Mouse (Mus musculus) stomach, embryonic 15.5 days (tissue): ENCODE measurements at regions not wholly inside any gene's neighbourhood (a gene's known extent, or its start where the extent isn't known, plus 50 kb on each side); places are given as distances from the start of the nearest gene placed in this dataset.
A peak's percentile ranks its signal among the peaks of the same experiment; 100 is the strongest.

Source experiments
- ATAC-seq: fragments of 200-750 bp; cut with Nextera tagmentation; 2 replicates; pipeline ENCODE4 v1.8.0; 2017; ENCODE audit warnings: low read depth, moderate number of reproducible peaks, moderate TSS enrichment; ENCODE audit not compliant: insufficient read depth, low FRiP score
- H3K27ac ChIP-seq: fragments of 300-500 bp; sonication (generic); 2 replicates; pipeline ENCODE4 v1.5.1; 2015; ENCODE audit warnings: mild to moderate bottlenecking, inconsistent platforms
- H3K27me3 ChIP-seq: fragments of 300-500 bp; sonication (generic); replicated peaks from 2 replicates; pipeline ENCODE4 v1.6.1; 2015; ENCODE audit warnings: inconsistent platforms
- H3K36me3 ChIP-seq: fragments of 300-500 bp; sonication (generic); 2 replicates; pipeline ENCODE4 v1.6.1; 2015; ENCODE audit warnings: inconsistent platforms
- H3K4me1 ChIP-seq: fragments of 300-500 bp; sonication (generic); 2 replicates; pipeline ENCODE4 v1.6.1; 2015; ENCODE audit warnings: inconsistent platforms
- H3K4me2 ChIP-seq: fragments of 300-500 bp; sonication (generic); 2 replicates; pipeline ENCODE4 v1.6.1; 2015; ENCODE audit warnings: mild to moderate bottlenecking, inconsistent platforms
- H3K4me3 ChIP-seq: fragments of 300-500 bp; sonication (generic); replicated peaks from 2 replicates; pipeline ENCODE4 v1.5.1; 2015; ENCODE audit warnings: inconsistent platforms
- H3K9ac ChIP-seq: fragments of 300-500 bp; sonication (generic); 2 replicates; pipeline ENCODE4 v1.6.1; 2015; ENCODE audit warnings: inconsistent platforms
- H3K9me3 ChIP-seq: fragments of 300-500 bp; sonication (generic); 2 replicates; pipeline ENCODE4 v1.6.1; 2016; ENCODE audit warnings: inconsistent platforms
- WGBS: fragments of 180-500 bp; shearing (Covaris S2); methylation state at CpG from one replicate; pipeline ENCODE4 v1.1.7; 2015; 5-methylcytosine and 5-hydroxymethylcytosine counted together

- no peak overlapping the region for H3K4me2 ChIP-seq
- H3K27me3 ChIP-seq: no peaks in the 10 kb centered on the region
- no peak for ATAC-seq
- H3K27ac ChIP-seq: no peak overlapping the region
- no peaks in the 10 kb centered on the region for H3K4me1 ChIP-seq
- 50% methylated on average over 7 of the region's 7 CpGs for WGBS
- no peaks in the 10 kb centered on the region for H3K9me3 ChIP-seq
- no peak overlapping the region for H3K4me3 ChIP-seq
- no peak overlapping the region for H3K9ac ChIP-seq
- no peaks in the 10 kb centered on the region for H3K36me3 ChIP-seq
Measured at GRCm38 (mm10) chr3:131802841-131803240, 238.3 kb downstream of the Papss1 start.

DNA sequence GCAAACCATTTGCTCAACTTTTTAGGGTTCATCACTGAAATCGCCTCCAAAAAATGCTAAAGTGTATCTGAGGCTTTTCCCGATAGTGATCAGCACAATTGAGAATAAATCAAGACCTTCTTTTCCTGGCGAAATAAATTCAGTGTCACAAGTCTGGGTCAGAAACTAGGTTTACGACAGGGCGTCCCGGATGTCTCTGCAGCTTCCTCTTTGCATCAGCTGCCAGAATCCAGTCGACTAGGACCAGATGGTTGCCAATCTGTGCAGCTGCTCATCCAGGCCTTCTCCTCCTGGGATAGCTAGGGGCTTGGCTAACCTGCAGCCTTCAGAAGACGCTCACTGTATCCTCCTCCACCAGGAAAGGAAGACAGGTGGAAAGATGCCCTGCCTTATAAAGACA is 243.6 kb downstream of the Papss1 start:
- Histone ChIP-seq H3K4me3 (no peak overlapping the region), H3K4me2 (no peak overlapping the region), H3K9ac (no peak overlapping the region), H3K27ac (no peak overlapping the region), H3K9me3 (no peaks in the 10 kb centered on the region), H3K27me3 (no peaks in the 10 kb centered on the region), H3K36me3 (no peaks in the 10 kb centered on the region), H3K4me1 (no peaks in the 10 kb centered on the region)
- WGBS: 68% methylated on average over 8 of the region's 8 CpGs
- ATAC-seq: no peak

- Histone ChIP-seq H3K27ac (no peak overlapping the region), H3K4me3 (no peak overlapping the region), H3K9ac (no peak overlapping the region), H3K9me3 (no peaks in the 10 kb centered on the region), H3K27me3 (no peaks in the 10 kb centered on the region), H3K4me2 (no peak overlapping the region), H3K4me1 (no peaks in the 10 kb centered on the region), H3K36me3 (no peaks in the 10 kb centered on the region)
- no peak for ATAC-seq
- 49% methylated on average over 6 of the region's 6 CpGs for WGBS
Measured at GRCm38 (mm10) chr3:131812968-131813367, 248.4 kb downstream of the Papss1 start.

DNA sequence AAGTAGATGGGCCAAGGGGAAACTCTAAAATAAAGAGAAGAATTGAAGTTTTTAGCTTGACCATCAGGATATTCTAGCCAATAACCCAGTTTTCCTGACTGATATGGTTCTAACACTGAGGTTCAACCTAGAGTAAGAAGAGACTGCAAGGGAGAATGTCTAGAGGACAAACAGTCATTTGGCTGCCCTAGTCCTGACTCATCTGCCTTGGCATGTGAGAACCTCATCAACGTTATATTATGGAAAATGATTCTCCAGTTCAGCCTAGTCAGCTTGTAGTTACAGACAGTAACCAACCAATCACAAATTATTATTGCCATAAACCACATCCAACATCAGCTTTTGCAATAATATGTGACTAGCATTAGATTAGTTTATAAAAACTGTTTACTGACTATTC is 254.2 kb downstream of the Papss1 start:
- Histone ChIP-seq H3K4me1 (no peaks in the 10 kb centered on the region), H3K9me3 (no peaks in the 10 kb centered on the region), H3K4me2 (no peak overlapping the region), H3K4me3 (no peak overlapping the region), H3K27me3 (no peaks in the 10 kb centered on the region), H3K27ac (no peak overlapping the region), H3K9ac (no peak overlapping the region), H3K36me3 (no peaks in the 10 kb centered on the region)
- WGBS: 83% methylated on average over 1 of the region's 1 CpGs
- no peak for ATAC-seq

DNA sequence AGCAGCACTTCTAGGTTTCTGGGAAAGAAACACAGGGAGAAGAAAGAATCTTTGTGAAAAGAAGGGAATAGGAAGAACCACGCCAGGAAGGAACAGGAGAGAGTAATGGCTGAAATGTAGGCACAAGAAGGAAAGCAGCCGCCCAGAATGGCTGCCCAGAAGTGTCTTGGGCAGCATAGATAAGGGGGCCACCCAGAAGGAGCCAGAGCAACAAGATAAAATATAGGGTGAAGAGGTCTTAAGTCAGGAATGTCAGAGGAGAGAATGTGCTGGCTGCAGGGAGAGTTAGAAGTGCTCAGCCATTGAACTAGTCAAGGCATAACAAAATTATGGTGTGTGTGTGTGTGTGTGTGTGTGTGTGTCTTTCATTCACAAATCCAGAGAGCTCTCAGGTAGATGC is 227.7 kb upstream of the Dkk2 start:
- no peaks in the 10 kb centered on the region for H3K36me3 ChIP-seq
- no peak overlapping the region for H3K4me3 ChIP-seq
- WGBS: 66% methylated on average over 2 of the region's 2 CpGs

DNA sequence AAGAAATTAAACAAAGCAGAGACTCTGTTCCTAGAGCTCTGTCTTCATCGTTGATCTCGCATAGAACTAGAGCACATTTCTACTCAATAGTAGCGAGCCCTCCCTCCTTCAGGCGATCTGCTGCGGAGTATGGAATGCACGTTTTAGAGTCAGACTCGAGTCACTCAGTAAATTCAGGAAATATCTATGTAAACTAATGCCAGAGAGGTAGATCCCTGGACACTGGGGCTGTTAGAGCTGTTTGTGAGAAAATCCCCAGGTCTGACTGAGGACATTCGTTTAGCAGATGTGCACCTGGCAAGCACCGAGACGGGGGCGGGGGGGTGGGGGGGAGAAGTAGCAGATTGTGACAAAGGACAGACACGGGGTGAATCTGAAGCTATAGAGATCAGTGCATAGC is 226.0 kb upstream of the Dkk2 start:
- Histone ChIP-seq H3K27ac (no peak overlapping the region), H3K4me2 (no peak overlapping the region), H3K9me3 (no peaks in the 10 kb centered on the region), H3K4me1 (no peaks in the 10 kb centered on the region), H3K9ac (no peak overlapping the region), H3K36me3 (no peaks in the 10 kb centered on the region), H3K27me3 (no peaks in the 10 kb centered on the region), H3K4me3 (no peak overlapping the region)
- ATAC-seq: peak; percentile 63; the same call in 1 of the 2 replicates
- 41% methylated on average over 12 of the region's 12 CpGs for WGBS

More for the DNA sequence above, 227.7 kb upstream of the Dkk2 start:
- Histone ChIP-seq H3K9ac (no peak overlapping the region), H3K4me1 (no peaks in the 10 kb centered on the region), H3K27ac (no peak overlapping the region), H3K9me3 (no peaks in the 10 kb centered on the region), H3K4me2 (no peak overlapping the region), H3K27me3 (no peaks in the 10 kb centered on the region)
- ATAC-seq: no peak

DNA sequence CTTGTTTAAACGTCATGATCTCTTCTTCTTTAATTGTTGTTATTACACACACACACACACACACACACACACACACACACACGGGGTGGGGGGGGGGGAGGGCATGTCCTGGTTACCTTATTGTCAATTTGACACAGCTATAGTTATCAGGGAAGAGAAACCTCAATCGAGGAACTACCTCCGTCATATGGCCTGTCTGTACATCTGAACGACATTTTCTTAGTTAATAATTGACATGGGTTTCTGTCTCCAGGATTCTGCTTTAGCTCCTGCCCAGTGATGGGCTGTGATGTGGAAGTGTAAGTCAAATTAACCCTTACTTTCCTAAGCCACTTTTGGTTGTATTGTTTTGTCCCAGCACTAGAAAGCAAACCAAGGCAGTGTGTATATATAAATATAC is 220.0 kb upstream of the Dkk2 start:
- Histone ChIP-seq H3K36me3 (no peaks in the 10 kb centered on the region), H3K27ac (no peak overlapping the region), H3K9me3 (no peaks in the 10 kb centered on the region), H3K27me3 (no peaks in the 10 kb centered on the region), H3K4me2 (no peak overlapping the region), H3K9ac (no peak overlapping the region), H3K4me1 (no peaks in the 10 kb centered on the region), H3K4me3 (no peak overlapping the region)
- ATAC-seq: no peak
- 37% methylated on average over 5 of the region's 5 CpGs for WGBS

DNA sequence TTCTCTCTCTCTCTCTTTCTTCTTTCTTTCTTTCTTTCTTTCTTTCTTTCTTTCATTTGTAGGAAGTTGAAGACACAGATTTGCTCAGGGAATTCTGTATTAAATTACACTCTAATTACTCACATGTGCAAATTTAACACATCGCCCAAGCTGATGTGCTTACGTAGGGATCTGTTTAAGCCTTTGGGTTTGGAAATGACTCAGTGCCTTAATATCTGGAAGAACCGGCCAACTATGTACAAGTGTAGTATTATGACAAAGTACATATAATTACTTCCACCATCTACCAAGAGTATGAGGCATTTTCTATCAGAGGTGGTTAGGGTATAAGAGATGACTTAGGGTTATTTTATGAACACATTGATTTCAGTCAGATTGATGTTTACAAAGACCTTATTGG is 217.8 kb upstream of the Dkk2 start:
- Histone ChIP-seq H3K4me1 (no peaks in the 10 kb centered on the region), H3K36me3 (no peaks in the 10 kb centered on the region), H3K4me3 (no peak overlapping the region), H3K27ac (no peak overlapping the region), H3K27me3 (no peaks in the 10 kb centered on the region), H3K4me2 (no peak overlapping the region), H3K9me3 (no peaks in the 10 kb centered on the region), H3K9ac (no peak overlapping the region)
- ATAC-seq: no peak
- 78% methylated on average over 3 of the region's 3 CpGs for WGBS

DNA sequence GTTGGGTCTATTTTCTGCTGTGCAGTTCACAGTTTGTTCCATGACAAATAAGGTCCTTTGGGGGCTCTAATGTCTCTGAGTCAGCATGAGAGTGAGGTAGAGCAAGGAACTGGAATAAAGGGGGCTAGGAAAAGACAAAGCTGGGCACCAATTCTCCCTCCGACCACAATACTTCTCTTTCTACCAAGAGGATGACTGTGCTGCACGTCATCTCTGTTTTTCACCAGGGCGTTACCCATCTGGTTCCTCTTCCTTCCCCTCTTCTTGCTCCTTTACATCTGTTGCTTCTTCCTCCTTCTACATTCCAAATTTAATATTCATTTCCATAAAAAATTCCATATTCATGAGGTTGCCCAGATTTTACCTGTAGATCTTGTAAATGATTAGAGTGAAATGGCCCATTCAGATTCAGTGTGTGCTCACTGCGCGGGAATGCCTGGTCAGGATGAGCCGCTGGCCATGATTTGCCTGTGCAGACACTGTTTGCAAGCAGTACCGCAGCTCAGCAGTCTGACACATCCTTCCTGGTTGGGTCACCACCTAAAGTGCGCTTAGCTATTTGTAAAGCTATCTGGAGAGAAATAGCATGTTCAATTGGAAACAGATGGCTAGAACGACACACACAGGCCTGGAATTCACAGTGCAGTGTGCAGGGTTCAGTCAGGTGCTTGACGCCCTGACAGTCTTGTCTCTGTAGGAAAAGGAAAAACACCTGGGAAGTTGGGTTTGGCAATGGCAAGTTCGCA is 216.7 kb upstream of the Dkk2 start:
- no peaks in the 10 kb centered on the region for H3K36me3 ChIP-seq
- no peaks in the 10 kb centered on the region for H3K4me1 ChIP-seq
- no peak overlapping the region for H3K4me3 ChIP-seq
- no peak overlapping the region for H3K4me2 ChIP-seq
- no peak overlapping the region for H3K9ac ChIP-seq
- no peaks in the 10 kb centered on the region for H3K27me3 ChIP-seq
- ATAC-seq: no peak
- no peaks in the 10 kb centered on the region for H3K9me3 ChIP-seq
- H3K27ac ChIP-seq: no peak overlapping the region
- 65% methylated on average over 11 of the region's 11 CpGs for WGBS

- Histone ChIP-seq H3K4me1 (no peaks in the 10 kb centered on the region), H3K4me3 (no peak overlapping the region), H3K27ac (no peak overlapping the region), H3K4me2 (no peak overlapping the region), H3K36me3 (no peaks in the 10 kb centered on the region), H3K27me3 (no peaks in the 10 kb centered on the region), H3K9me3 (no peaks in the 10 kb centered on the region), H3K9ac (no peak overlapping the region)
- WGBS: 48% methylated on average over 4 of the region's 4 CpGs
- no peak for ATAC-seq
Measured at GRCm38 (mm10) chr3:131869306-131869705, 215.8 kb upstream of the Dkk2 start.

DNA sequence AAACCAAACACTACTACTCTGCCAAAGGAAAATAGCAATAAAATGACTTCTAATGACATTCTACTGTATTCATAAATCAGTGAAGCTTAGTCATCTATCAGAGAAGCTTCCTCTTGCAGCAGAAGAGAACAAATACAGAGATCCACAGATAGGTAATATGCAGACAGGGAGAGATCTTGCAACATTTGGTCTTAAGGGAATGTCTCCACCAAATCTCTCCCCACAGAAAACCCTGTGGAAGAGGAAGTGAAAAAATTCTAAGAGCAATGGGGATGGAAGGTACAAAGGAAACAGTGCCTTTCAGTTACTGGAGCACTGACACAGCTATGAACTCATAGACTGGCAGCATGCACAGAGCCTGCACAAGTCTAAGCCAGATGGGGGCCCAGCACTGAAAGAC is 202.4 kb upstream of the Dkk2 start:
- ATAC-seq: no peak

GRCm38 (mm10) chr3:131886470-131886869 is 198.6 kb upstream of the Dkk2 start:
- Histone ChIP-seq H3K36me3 (no peaks in the 10 kb centered on the region), H3K4me3 (no peak overlapping the region), H3K9me3 (no peaks in the 10 kb centered on the region), H3K27me3 (no peaks in the 10 kb centered on the region), H3K27ac (no peak overlapping the region), H3K9ac (no peak overlapping the region), H3K4me1 (no peaks in the 10 kb centered on the region), H3K4me2 (no peak overlapping the region)
- WGBS: 84% methylated on average over 5 of the region's 5 CpGs
- no peak for ATAC-seq

More for the DNA sequence above, 202.4 kb upstream of the Dkk2 start:
- no peaks in the 10 kb centered on the region for H3K36me3 ChIP-seq
- no peaks in the 10 kb centered on the region for H3K9me3 ChIP-seq
- H3K9ac ChIP-seq: no peak overlapping the region
- H3K4me3 ChIP-seq: no peak overlapping the region
- H3K4me2 ChIP-seq: no peak overlapping the region
- no peaks in the 10 kb centered on the region for H3K4me1 ChIP-seq
- no peaks in the 10 kb centered on the region for H3K27me3 ChIP-seq
- H3K27ac ChIP-seq: no peak overlapping the region

DNA sequence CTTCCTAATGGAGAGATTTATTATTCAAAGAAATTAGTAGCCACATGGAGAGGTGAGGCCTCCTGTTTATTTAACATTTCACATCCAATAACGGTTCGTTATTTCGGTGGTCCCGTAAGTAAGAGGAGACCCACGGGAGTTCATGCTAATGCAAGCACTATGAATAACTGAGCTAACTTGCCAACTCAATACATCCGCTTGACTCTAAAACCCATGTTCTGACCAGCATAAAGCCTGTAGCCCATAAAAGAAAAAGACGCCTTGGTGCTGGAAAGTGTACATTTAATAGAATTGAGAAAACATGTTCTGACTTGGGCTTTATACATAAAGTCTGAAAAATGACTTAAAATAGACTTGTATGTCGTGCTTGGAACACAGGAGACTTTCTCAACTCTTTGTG is 198.1 kb upstream of the Dkk2 start:
- H3K27ac ChIP-seq: no peak overlapping the region
- H3K9ac ChIP-seq: no peak overlapping the region
- no peak overlapping the region for H3K4me2 ChIP-seq
- H3K27me3 ChIP-seq: no peaks in the 10 kb centered on the region
- H3K4me1 ChIP-seq: no peaks in the 10 kb centered on the region
- no peaks in the 10 kb centered on the region for H3K36me3 ChIP-seq
- no peak overlapping the region for H3K4me3 ChIP-seq
- 92% methylated on average over 8 of the region's 8 CpGs for WGBS
- no peaks in the 10 kb centered on the region for H3K9me3 ChIP-seq
- no peak for ATAC-seq
